In genomic region chr19:5794771-5795576, GRCm38 (mm10) we compare ENCODE assay signal across 8 mouse cellular contexts. TPM values are rescaled to one million over a fixed set of nuclear protein-coding genes. Genes with fewer than 3 reads are reported as not detected.
DNase-seq lines count a peak whose midpoint lies in the region; ATAC-seq and TF ChIP-seq lines count a peak whose summit lies in the region.

No protein-coding gene starts in this region.

- peaks cover 12% of the 10 kb centered on the region for H3K4me1 ChIP-seq in kidney, postnatal 0 days (replicated peaks; ENCODE audit: insufficient read depth, low read length)
- peaks cover 20% of the 10 kb centered on the region for H3K4me1 ChIP-seq in midbrain, embryonic 11.5 days (ENCODE audit: control insufficient read depth, insufficient read depth, low read length)

- DNase-seq in kidney, adult 18-20 months = peak; percentile 56
- DNase-seq in kidney, adult 11 months = no peak
- peak; percentile 60 for DNase-seq in c-Kit-negative CD71-positive TER-119-positive erythroid progenitor cells, embryonic 14.5 days (ENCODE audit: low read depth, low spot score)
- DNase-seq in kidney, postnatal 0 days (ENCODE audit: low spot score) = peak; percentile 39
- peak; percentile 95 for DNase-seq in midbrain, embryonic 11.5 days (ENCODE audit: low spot score, missing footprints)
- DNase-seq in spleen, postnatal 4 days (ENCODE audit: low spot score in 2 of 2) = no peak
- DNase-seq in left cerebral cortex, postnatal 36 days (ENCODE audit: low spot score in 2 of 2) = no peak

- H3K9me3 ChIP-seq in kidney, postnatal 0 days (replicated peaks; ENCODE audit: low read length) = no peaks in the 10 kb centered on the region
- H3K9me3 ChIP-seq in midbrain, embryonic 11.5 days (ENCODE audit: control insufficient read depth, low read length) = no peaks in the 10 kb centered on the region

- intact Hi-C loops in left cerebral cortex, postnatal 36 days (cut with DNase I) = no loop called here

- H3K27me3 ChIP-seq in kidney, postnatal 0 days (ENCODE audit: insufficient read depth, low read length) = no peaks in the 10 kb centered on the region
- H3K27me3 ChIP-seq in midbrain, embryonic 11.5 days (ENCODE audit: control insufficient read depth, insufficient read depth, low read length) = no peaks in the 10 kb centered on the region

- WGBS in kidney, postnatal 0 days = 27% methylated on average over 5 of the region's 5 CpGs
- 46% methylated on average over 5 of the region's 5 CpGs for WGBS in midbrain, embryonic 11.5 days

- ATAC-seq in granulocyte monocyte progenitor cell, adult 5-6 weeks (replicated peaks; ENCODE audit: poor library complexity, severe bottlenecking) = peak; percentile 35
- ATAC-seq in kidney, postnatal 0 days (replicated peaks; ENCODE audit: low FRiP score, low read depth) = peak; percentile 55
- ATAC-seq in midbrain, embryonic 11.5 days (ENCODE audit: low FRiP score) = peak; percentile 47

- H3K4me2 ChIP-seq in kidney, postnatal 0 days (ENCODE audit: low read length) = peak overlapping the region; percentile 65
- H3K4me2 ChIP-seq in midbrain, embryonic 11.5 days = no peak overlapping the region

- peak overlapping the region; percentile 58; the same call in 1 of the 2 replicates for H3K9ac ChIP-seq in kidney, postnatal 0 days (ENCODE audit: low read depth, low read length)
- H3K9ac ChIP-seq in midbrain, embryonic 11.5 days (ENCODE audit: low read length) = no peak overlapping the region

- H3K36me3 ChIP-seq in kidney, postnatal 0 days (ENCODE audit: insufficient read depth, low read length) = peaks cover 34% of the 10 kb centered on the region
- H3K36me3 ChIP-seq in midbrain, embryonic 11.5 days (ENCODE audit: control insufficient read depth, insufficient read depth, low read length) = peaks cover 22% of the 10 kb centered on the region

- H3K27ac ChIP-seq in kidney, postnatal 0 days = peak overlapping the region; percentile 78
- H3K27ac ChIP-seq in midbrain, embryonic 11.5 days (ENCODE audit: low read depth, low read length) = 0 out of 2 replicates have a peak overlapping the region, but pooled peaks have one; percentile 14

- no peak overlapping the region for H3K4me3 ChIP-seq in kidney, postnatal 0 days (replicated peaks; ENCODE audit: low read depth, low read length)
- no peak overlapping the region for H3K4me3 ChIP-seq in midbrain, embryonic 11.5 days (ENCODE audit: low read depth, low read length)

- no peak for TF ChIP-seq CTCF in kidney, postnatal 0 days (IDR thresholded peaks at IDR 0.05; ENCODE audit: low read depth)

RNA-seq across cellular contexts. Expression of gene Scyl1, which starts 23.8 kb away (rescaled TPM):
- total RNA-seq in granulocyte monocyte progenitor cell, adult 5-6 weeks (2014; fragmentation: Nextera tagmentation) = 40.9 and 47.7 TPM in 2 replicates
- total RNA-seq in granulocyte monocyte progenitor cell, adult 5-6 weeks (2017) = 22.8 and 23.3 TPM in 2 replicates
- polyA plus RNA-seq in kidney, postnatal 0 days (2015; fragmentation: Nextera tagmentation; extraction: Ambion mirVana) = 63.5 and 65.1 TPM in 2 replicates
- 48.2 and 58.6 TPM in 2 replicates for polyA plus RNA-seq in midbrain, embryonic 11.5 days (2014; fragmentation: Nextera tagmentation; extraction: Ambion mirVana)
- total RNA-seq in left cerebral cortex, postnatal 36 days (2021) = 10 to 100 TPM; 90.5 to 98.8 TPM

RNA-seq across cellular contexts. Expression of gene Ltbp3, which starts 54.3 kb away (rescaled TPM):
- 1.8 and 16.0 TPM in 2 replicates for total RNA-seq in granulocyte monocyte progenitor cell, adult 5-6 weeks (2014; fragmentation: Nextera tagmentation)
- 3.7 and 3.9 TPM in 2 replicates for total RNA-seq in granulocyte monocyte progenitor cell, adult 5-6 weeks (2017)
- 22.3 and 23.9 TPM in 2 replicates for polyA plus RNA-seq in kidney, postnatal 0 days (2015; fragmentation: Nextera tagmentation; extraction: Ambion mirVana)
- polyA plus RNA-seq in midbrain, embryonic 11.5 days (2014; fragmentation: Nextera tagmentation; extraction: Ambion mirVana) = 4.8 and 6.0 TPM in 2 replicates
- total RNA-seq in left cerebral cortex, postnatal 36 days (2021) = 10 to 100 TPM; 25.1 to 40.3 TPM

Comparison
In these comparisons a context has a peak if more than half of its experiments do, and no peak if none do; other contexts are left out.
1. DNase-seq: peak in kidney, adult 18-20 months (single experiment), c-Kit-negative CD71-positive TER-119-positive erythroid progenitor cells, embryonic 14.5 days (single experiment), kidney, postnatal 0 days (single experiment) and midbrain, embryonic 11.5 days (single experiment); none in kidney, adult 11 months (single experiment), spleen, postnatal 4 days (0 of 2) and left cerebral cortex, postnatal 36 days (0 of 2).
2. Peak in every context shown above with its lines, with median percentiles within 50 percentile points of each other: ATAC-seq.